Mouse (Mus musculus): ENCODE measurements at regions not wholly inside any gene's neighbourhood (a gene's known extent, or its start where the extent isn't known, plus 50 kb on each side); places are given as distances from the start of the nearest gene placed in this dataset.
A peak's percentile ranks its signal among the peaks of the same experiment; 100 is the strongest.

- peak; percentile 79 for DNase-seq (ENCODE audit: low read depth, low spot score)
Observed at GRCm38 (mm10) chr5:136619315-136620231, 52.3 kb upstream of the Cux1 start.

GRCm38 (mm10) chr5:136620234-136620633 is 52.9 kb upstream of the Cux1 start:
- no peak for DNase-seq (ENCODE audit: low read depth, low spot score)

GRCm38 (mm10) chr5:136621336-136622125 is 54.2 kb upstream of the Cux1 start:
- no peak for DNase-seq (ENCODE audit: low read depth, low spot score)

- no peak for DNase-seq (ENCODE audit: low read depth, low spot score)
Observed at GRCm38 (mm10) chr5:136622152-136622551, 54.9 kb upstream of the Cux1 start.

- peak; percentile 92 for DNase-seq (ENCODE audit: low read depth, low spot score)
Observed at GRCm38 (mm10) chr5:136622721-136623542, 55.6 kb upstream of the Cux1 start.

GRCm38 (mm10) chr5:136623791-136624190 is 56.5 kb upstream of the Cux1 start:
- DNase-seq (ENCODE audit: low read depth, low spot score): no peak

GRCm38 (mm10) chr5:136625176-136625991 is 58.1 kb upstream of the Cux1 start:
- DNase-seq (ENCODE audit: low read depth, low spot score): no peak

GRCm38 (mm10) chr5:136626142-136626771 is 59.0 kb upstream of the Cux1 start:
- no peak for DNase-seq (ENCODE audit: low read depth, low spot score)

- no peak for DNase-seq (ENCODE audit: low read depth, low spot score)
Observed at GRCm38 (mm10) chr5:136626891-136627290, 59.6 kb upstream of the Cux1 start.

GRCm38 (mm10) chr5:136627671-136628292 is 60.5 kb upstream of the Cux1 start:
- no peak for DNase-seq (ENCODE audit: low read depth, low spot score)

GRCm38 (mm10) chr5:136628502-136628901 is 61.2 kb upstream of the Cux1 start:
- DNase-seq (ENCODE audit: low read depth, low spot score): no peak

GRCm38 (mm10) chr5:136632286-136632685 is 60.7 kb upstream of the Myl10 start:
- DNase-seq (ENCODE audit: low read depth, low spot score): no peak

- DNase-seq (ENCODE audit: low read depth, low spot score): no peak
Observed at GRCm38 (mm10) chr5:136633901-136634300, 59.0 kb upstream of the Myl10 start.

GRCm38 (mm10) chr5:136635119-136635518 is 57.8 kb upstream of the Myl10 start:
- no peak for DNase-seq (ENCODE audit: low read depth, low spot score)

GRCm38 (mm10) chr5:136636476-136636875 is 56.5 kb upstream of the Myl10 start:
- no peak for DNase-seq (ENCODE audit: low read depth, low spot score)

GRCm38 (mm10) chr5:136637872-136638271 is 55.1 kb upstream of the Myl10 start:
- DNase-seq (ENCODE audit: low read depth, low spot score): no peak

- DNase-seq (ENCODE audit: low read depth, low spot score): no peak
Observed at GRCm38 (mm10) chr5:136640871-136641619, 51.9 kb upstream of the Myl10 start.

GRCm38 (mm10) chr5:136642208-136642607 is 50.7 kb upstream of the Myl10 start:
- no peak for DNase-seq (ENCODE audit: low read depth, low spot score)

Measured in mesoderm, embryonic 11.5 days (tissue).